Mouse (Mus musculus) forebrain, embryonic 11.5 days (tissue): Measurements from ENCODE around the gene Acsl6. TPM values are rescaled to one million over a fixed set of nuclear protein-coding genes. Genes with fewer than 3 reads are reported as not detected.

Experiments used
- ATAC-seq: fragments of 200-750 bp; cut with Nextera tagmentation; replicated peaks from 2 replicates; pipeline ENCODE4 v1.8.0; 2017; ENCODE audit warnings: moderate TSS enrichment; ENCODE audit not compliant: low FRiP score
- DNase-seq: peaks from one replicate; pipeline ENCODE4 v3.0.0-alpha.2; 2017; ENCODE audit warnings: low spot score
- H3K27ac ChIP-seq: fragments of 300-500 bp; sonication (generic); 2 replicates; pipeline ENCODE4 v1.5.1; 2014; ENCODE audit warnings: low read depth, low read length
- H3K27me3 ChIP-seq: fragments of 300-500 bp; sonication (generic); 2 replicates; pipeline ENCODE4 v1.6.1; 2014; ENCODE audit warnings: mild to moderate bottlenecking, low read length, mixed read lengths; ENCODE audit not compliant: control insufficient read depth, insufficient read depth
- H3K36me3 ChIP-seq: fragments of 300-500 bp; sonication (generic); 2 replicates; pipeline ENCODE4 v1.6.1; 2014; ENCODE audit warnings: mild to moderate bottlenecking, low read length, moderate library complexity, mixed read lengths; ENCODE audit not compliant: control insufficient read depth, insufficient read depth
- H3K4me1 ChIP-seq: fragments of 300-500 bp; sonication (generic); replicated peaks from 2 replicates; pipeline ENCODE4 v1.6.1; 2014; ENCODE audit warnings: low read length, mixed read lengths; ENCODE audit not compliant: control insufficient read depth, insufficient read depth
- H3K4me2 ChIP-seq: fragments of 300-500 bp; sonication (generic); 2 replicates; pipeline ENCODE4 v1.6.1; 2014; ENCODE audit warnings: low read depth, mild to moderate bottlenecking, low read length, moderate library complexity, mixed read lengths; ENCODE audit not compliant: severe bottlenecking
- H3K4me3 ChIP-seq: fragments of 300-500 bp; sonication (generic); 2 replicates; pipeline ENCODE4 v1.5.1; 2014; ENCODE audit warnings: low read depth, low read length
- H3K9ac ChIP-seq: fragments of 300-500 bp; sonication (generic); 2 replicates; pipeline ENCODE4 v1.6.1; 2014; ENCODE audit warnings: low read length
- H3K9me3 ChIP-seq: fragments of 300-500 bp; sonication (generic); 2 replicates; pipeline ENCODE4 v1.6.1; 2016; ENCODE audit warnings: low read length, mixed read lengths; ENCODE audit not compliant: control insufficient read depth
- WGBS: fragments of 180-500 bp; shearing (Covaris S2); extraction: QIAGEN DNeasy Blood & Tissue Kit; methylation state at CpG from one replicate; pipeline ENCODE4 v1.1.7; 2014; 5-methylcytosine and 5-hydroxymethylcytosine counted together
- polyA plus RNA-seq: library from polyadenylated mRNA; unstranded; fragments of >200 nt; fragmentation: Nextera tagmentation; extraction: Ambion mirVana; gene quantifications from 2 replicates; pipeline ENCODE4 v1.2.1, GENCODE M21; 2014

Acsl6 gene
- polyA plus RNA-seq, 1 experiment from 2014 or later: 17.9 TPM

- H3K9me3 ChIP-seq: no peaks in the 10 kb centered on the region; the same call in 1 of the 2 replicates
- WGBS: 81% methylated on average over 3 of the region's 3 CpGs
- 0 out of 2 replicates have a peak, but pooled peaks cover 5% of the 10 kb centered on the region for H3K4me1 ChIP-seq
- no peaks in the 10 kb centered on the region for H3K27me3 ChIP-seq
- no peak overlapping the region for H3K9ac ChIP-seq
- no peaks in the 10 kb centered on the region for H3K36me3 ChIP-seq
- no peak overlapping the region for H3K27ac ChIP-seq
- ATAC-seq (no peak), DNase-seq (peak; percentile 28)
- no peak overlapping the region for H3K4me3 ChIP-seq
- no peak overlapping the region for H3K4me2 ChIP-seq
Observed at GRCm38 (mm10) chr11:54302606-54303005, 992 bp upstream of the Acsl6 start.

GRCm38 (mm10) chr11:54303076-54303727 lies 396 bp upstream of the Acsl6 start:
- 20% methylated on average over 6 of the region's 6 CpGs for WGBS
- H3K27me3 ChIP-seq: no peaks in the 10 kb centered on the region
- peak overlapping the region; percentile 74 for H3K4me3 ChIP-seq
- no peaks in the 10 kb centered on the region for H3K36me3 ChIP-seq
- ATAC-seq: peak; percentile 34
- peak overlapping the region; percentile 69 for H3K4me2 ChIP-seq
- no peaks in the 10 kb centered on the region; the same call in 1 of the 2 replicates for H3K9me3 ChIP-seq
- H3K4me1 ChIP-seq: 0 out of 2 replicates have a peak, but pooled peaks cover 5% of the 10 kb centered on the region
- no peak overlapping the region for H3K27ac ChIP-seq
- H3K9ac ChIP-seq: peak overlapping the region; percentile 84
- DNase-seq: peak; percentile 71

- peak overlapping the region; percentile 84 for H3K9ac ChIP-seq
- WGBS: 3% methylated on average over 7 of the region's 7 CpGs
- H3K36me3 ChIP-seq: no peaks in the 10 kb centered on the region; the same call in 1 of the 2 replicates
- ATAC-seq (peak; percentile 36; the same call in 1 of the 2 replicates), DNase-seq (peak; percentile 57)
- H3K4me2 ChIP-seq: peak overlapping the region; percentile 69
- H3K27me3 ChIP-seq: no peaks in the 10 kb centered on the region
- peak overlapping the region; percentile 37; the same call in 1 of the 2 replicates for H3K27ac ChIP-seq
- peak overlapping the region; percentile 74 for H3K4me3 ChIP-seq
- 0 out of 2 replicates have a peak, but pooled peaks cover 5% of the 10 kb centered on the region for H3K4me1 ChIP-seq
- no peaks in the 10 kb centered on the region for H3K9me3 ChIP-seq
Observed at GRCm38 (mm10) chr11:54304471-54304873, 874 bp downstream of the Acsl6 start.

GRCm38 (mm10) chr11:54305331-54305730 lies 1.7 kb downstream of the Acsl6 start:
- 59% methylated on average over 3 of the region's 3 CpGs for WGBS
- Histone ChIP-seq H3K9ac (no peak overlapping the region), H3K9me3 (no peaks in the 10 kb centered on the region), H3K4me2 (no peak overlapping the region), H3K27ac (no peak overlapping the region), H3K4me1 (0 out of 2 replicates have a peak, but pooled peaks cover 5% of the 10 kb centered on the region), H3K4me3 (no peak overlapping the region), H3K27me3 (no peaks in the 10 kb centered on the region), H3K36me3 (no peaks in the 10 kb centered on the region; the same call in 1 of the 2 replicates)
- ATAC-seq (no peak), DNase-seq (no peak)

GRCm38 (mm10) chr11:54307139-54307816 lies 3.7 kb downstream of the Acsl6 start:
- 77% methylated on average over 7 of the region's 7 CpGs for WGBS
- H3K27me3 ChIP-seq: no peaks in the 10 kb centered on the region
- peaks cover 13% of the 10 kb centered on the region for H3K4me1 ChIP-seq
- H3K36me3 ChIP-seq: no peaks in the 10 kb centered on the region; the same call in 1 of the 2 replicates
- H3K9me3 ChIP-seq: no peaks in the 10 kb centered on the region
- H3K4me3 ChIP-seq: no peak overlapping the region
- H3K4me2 ChIP-seq: no peak overlapping the region
- DNase-seq (no peak), ATAC-seq (no peak)
- H3K27ac ChIP-seq: no peak overlapping the region
- no peak overlapping the region for H3K9ac ChIP-seq

GRCm38 (mm10) chr11:54310588-54310987 lies 7.0 kb downstream of the Acsl6 start:
- no peaks in the 10 kb centered on the region; the same call in 1 of the 2 replicates for H3K36me3 ChIP-seq

GRCm38 (mm10) chr11:54312021-54312420 lies 8.4 kb downstream of the Acsl6 start:
- WGBS: 1% methylated on average over 5 of the region's 5 CpGs
- no peak overlapping the region for H3K4me3 ChIP-seq
- H3K4me1 ChIP-seq: peaks cover 22% of the 10 kb centered on the region
- ATAC-seq (peak; percentile 83), DNase-seq (peak; percentile 64)
- no peaks in the 10 kb centered on the region for H3K9me3 ChIP-seq
- H3K4me2 ChIP-seq: no peak overlapping the region; the same call in 1 of the 2 replicates
- H3K27ac ChIP-seq: peak overlapping the region; percentile 62
- H3K27me3 ChIP-seq: no peaks in the 10 kb centered on the region
- H3K9ac ChIP-seq: peak overlapping the region; percentile 20; the same call in 1 of the 2 replicates
- no peaks in the 10 kb centered on the region; the same call in 1 of the 2 replicates for H3K36me3 ChIP-seq

More at GRCm38 (mm10) chr11:54310588-54310987, 7.0 kb downstream of the Acsl6 start:
- H3K4me3 ChIP-seq: no peak overlapping the region
- no peak for ATAC-seq
- H3K4me2 ChIP-seq: no peak overlapping the region
- no peaks in the 10 kb centered on the region for H3K27me3 ChIP-seq
- no peak for DNase-seq
- H3K4me1 ChIP-seq: peaks cover 22% of the 10 kb centered on the region
- no peak overlapping the region for H3K9ac ChIP-seq
- no peak overlapping the region for H3K27ac ChIP-seq
- H3K9me3 ChIP-seq: no peaks in the 10 kb centered on the region
- WGBS: 82% methylated on average over 2 of the region's 2 CpGs

- Histone ChIP-seq H3K9me3 (no peaks in the 10 kb centered on the region), H3K4me2 (no peak overlapping the region), H3K4me3 (no peak overlapping the region), H3K36me3 (no peaks in the 10 kb centered on the region; the same call in 1 of the 2 replicates), H3K27ac (no peak overlapping the region; the same call in 1 of the 2 replicates), H3K4me1 (peaks cover 22% of the 10 kb centered on the region), H3K9ac (no peak overlapping the region; the same call in 1 of the 2 replicates), H3K27me3 (no peaks in the 10 kb centered on the region)
- ATAC-seq: no peak
- WGBS: 16% methylated on average over 1 of the region's 1 CpGs
- no peak for DNase-seq
Observed at GRCm38 (mm10) chr11:54312603-54313002, 9.0 kb downstream of the Acsl6 start.
